Mouse (Mus musculus) stomach, embryonic 14.5 days (tissue): ENCODE results near the gene Alg12. TPM values are rescaled to one million over a fixed set of nuclear protein-coding genes. Genes with fewer than 3 reads are reported as not detected.

Experiments
- ATAC-seq: fragments of 200-750 bp; cut with Nextera tagmentation; 2 replicates; pipeline ENCODE4 v1.8.0; 2017; ENCODE audit warnings: low read depth, moderate TSS enrichment; ENCODE audit not compliant: insufficient number of reproducible peaks, insufficient read depth, low FRiP score
- H3K27ac ChIP-seq: fragments of 300-500 bp; sonication (generic); 2 replicates; pipeline ENCODE4 v1.5.1; 2014; ENCODE audit warnings: mild to moderate bottlenecking, low read length, moderate library complexity, mixed read lengths
- H3K27me3 ChIP-seq: fragments of 300-500 bp; sonication (generic); 2 replicates; pipeline ENCODE4 v1.6.1; 2014; ENCODE audit warnings: low read length, control low read depth, mixed read lengths; ENCODE audit not compliant: control insufficient read depth, insufficient read depth
- H3K36me3 ChIP-seq: fragments of 300-500 bp; sonication (generic); 2 replicates; pipeline ENCODE4 v1.6.1; 2014; ENCODE audit warnings: mild to moderate bottlenecking, control low read depth, low read length, moderate library complexity, mixed read lengths; ENCODE audit not compliant: control insufficient read depth, insufficient read depth
- H3K4me1 ChIP-seq: fragments of 300-500 bp; sonication (generic); 2 replicates; pipeline ENCODE4 v1.6.1; 2014; ENCODE audit warnings: low read length, control low read depth, mixed read lengths; ENCODE audit not compliant: control insufficient read depth, insufficient read depth
- H3K4me2 ChIP-seq: fragments of 300-500 bp; sonication (generic); replicated peaks from 2 replicates; pipeline ENCODE4 v1.6.1; 2014; ENCODE audit warnings: low read depth, low read length, control low read depth
- H3K4me3 ChIP-seq: fragments of 300-500 bp; sonication (generic); 2 replicates; pipeline ENCODE4 v1.5.1; 2014; ENCODE audit warnings: low read depth, low read length, control low read depth
- H3K9ac ChIP-seq: fragments of 300-500 bp; sonication (generic); replicated peaks from 2 replicates; pipeline ENCODE4 v1.6.1; 2014; ENCODE audit warnings: low read depth, mild to moderate bottlenecking, control low read depth, low read length, moderate library complexity, mixed read lengths
- H3K9me3 ChIP-seq: fragments of 300-500 bp; sonication (generic); 2 replicates; pipeline ENCODE4 v1.6.1; 2016; ENCODE audit warnings: low read depth, low read length, control low read depth; ENCODE audit not compliant: control insufficient read depth
- WGBS: fragments of 180-500 bp; shearing (Covaris S2); extraction: QIAGEN DNeasy Blood & Tissue Kit; methylation state at CpG from one replicate; pipeline ENCODE4 v1.1.7; 2014; 5-methylcytosine and 5-hydroxymethylcytosine counted together
- polyA plus RNA-seq: library from polyadenylated mRNA; unstranded; fragments of >200 nt; fragmentation: Nextera tagmentation; extraction: Ambion mirVana; gene quantifications from 2 replicates; pipeline ENCODE4 v1.2.1, GENCODE M21; 2014

Alg12 gene
- polyA plus RNA-seq, 1 experiment from 2014 or later, result 12.7 TPM

GRCm38 (mm10) chr15:88850146-88850826 lies 31.2 kb upstream of the Alg12 start:
- ATAC-seq, result peak; percentile 66
- WGBS, result 51% methylated on average over 10 of the region's 10 CpGs
- no peaks in the 10 kb centered on the region for H3K27me3 ChIP-seq
- no peaks in the 10 kb centered on the region for H3K9me3 ChIP-seq
- peak overlapping the region; percentile 70 for H3K27ac ChIP-seq
- peaks cover 30% of the 10 kb centered on the region; the same call in 1 of the 2 replicates for H3K4me1 ChIP-seq
- no peak overlapping the region for H3K4me3 ChIP-seq
- no peak overlapping the region for H3K4me2 ChIP-seq
- H3K9ac ChIP-seq, result no peak overlapping the region
- no peaks in the 10 kb centered on the region for H3K36me3 ChIP-seq

GRCm38 (mm10) chr15:88849621-88850020 lies 30.5 kb upstream of the Alg12 start:
- H3K27ac ChIP-seq, result peak overlapping the region; percentile 70; the same call in 1 of the 2 replicates
- peaks cover 23% of the 10 kb centered on the region; the same call in 1 of the 2 replicates for H3K4me1 ChIP-seq
- H3K9me3 ChIP-seq, result no peaks in the 10 kb centered on the region
- H3K36me3 ChIP-seq, result no peaks in the 10 kb centered on the region
- H3K27me3 ChIP-seq, result no peaks in the 10 kb centered on the region
- ATAC-seq, result no peak
- no peak overlapping the region for H3K4me3 ChIP-seq
- no peak overlapping the region for H3K4me2 ChIP-seq
- H3K9ac ChIP-seq, result no peak overlapping the region
- WGBS, result 93% methylated on average over 2 of the region's 2 CpGs

- Histone ChIP-seq H3K27ac (no peak overlapping the region), H3K9ac (no peak overlapping the region), H3K36me3 (no peaks in the 10 kb centered on the region), H3K4me2 (no peak overlapping the region), H3K27me3 (no peaks in the 10 kb centered on the region), H3K4me1 (peaks cover 18% of the 10 kb centered on the region; the same call in 1 of the 2 replicates), H3K9me3 (no peaks in the 10 kb centered on the region), H3K4me3 (no peak overlapping the region)
- ATAC-seq, result no peak
- 100% methylated on average over 1 of the region's 1 CpGs for WGBS
These were observed 29.5 kb upstream of the Alg12 start for GRCm38 (mm10) chr15:88848661-88849060.

- Histone ChIP-seq H3K9me3 (no peaks in the 10 kb centered on the region), H3K4me2 (no peak overlapping the region), H3K4me3 (no peak overlapping the region), H3K9ac (no peak overlapping the region), H3K27ac (no peak overlapping the region), H3K36me3 (no peaks in the 10 kb centered on the region), H3K4me1 (peaks cover under 1% of the 10 kb centered on the region; the same call in 1 of the 2 replicates), H3K27me3 (no peaks in the 10 kb centered on the region)
- 91% methylated on average over 7 of the region's 7 CpGs for WGBS
- ATAC-seq, result no peak
These were observed 25.8 kb upstream of the Alg12 start for GRCm38 (mm10) chr15:88844966-88845365.

- peaks cover 5% of the 10 kb centered on the region for H3K4me1 ChIP-seq
- ATAC-seq, result peak; percentile 19; the same call in 1 of the 2 replicates
- H3K36me3 ChIP-seq, result no peaks in the 10 kb centered on the region
- H3K4me3 ChIP-seq, result no peak overlapping the region
- no peaks in the 10 kb centered on the region for H3K27me3 ChIP-seq
- 0 out of 2 replicates have a peak overlapping the region, but pooled peaks have one; percentile 15 for H3K27ac ChIP-seq
- no peak overlapping the region for H3K4me2 ChIP-seq
- no peaks in the 10 kb centered on the region for H3K9me3 ChIP-seq
- 31% methylated on average over 8 of the region's 8 CpGs for WGBS
- no peak overlapping the region for H3K9ac ChIP-seq
These were observed 24.5 kb upstream of the Alg12 start for GRCm38 (mm10) chr15:88843486-88844097.

- Histone ChIP-seq H3K4me1 (peaks cover 10% of the 10 kb centered on the region), H3K9ac (no peak overlapping the region), H3K36me3 (no peaks in the 10 kb centered on the region), H3K9me3 (no peaks in the 10 kb centered on the region), H3K4me2 (no peak overlapping the region), H3K27me3 (no peaks in the 10 kb centered on the region), H3K4me3 (no peak overlapping the region), H3K27ac (no peak overlapping the region)
- 69% methylated on average over 3 of the region's 3 CpGs for WGBS
- ATAC-seq, result no peak
These were observed 23.2 kb upstream of the Alg12 start for GRCm38 (mm10) chr15:88842300-88842673.

- WGBS, result 79% methylated on average over 3 of the region's 3 CpGs
- no peaks in the 10 kb centered on the region for H3K27me3 ChIP-seq
- no peak overlapping the region for H3K27ac ChIP-seq
These were observed 22.6 kb upstream of the Alg12 start for GRCm38 (mm10) chr15:88841580-88842299.

GRCm38 (mm10) chr15:88841160-88841559 lies 22.0 kb upstream of the Alg12 start:
- Histone ChIP-seq H3K9ac (no peak overlapping the region), H3K4me1 (peaks cover 12% of the 10 kb centered on the region), H3K27me3 (no peaks in the 10 kb centered on the region), H3K36me3 (no peaks in the 10 kb centered on the region), H3K4me2 (no peak overlapping the region), H3K9me3 (no peaks in the 10 kb centered on the region), H3K27ac (no peak overlapping the region), H3K4me3 (no peak overlapping the region)
- no peak for ATAC-seq
- 96% methylated on average over 2 of the region's 2 CpGs for WGBS

More at GRCm38 (mm10) chr15:88841580-88842299, 22.6 kb upstream of the Alg12 start:
- H3K9me3 ChIP-seq, result no peaks in the 10 kb centered on the region
- H3K4me3 ChIP-seq, result no peak overlapping the region
- H3K4me1 ChIP-seq, result peaks cover 11% of the 10 kb centered on the region
- no peak overlapping the region for H3K9ac ChIP-seq
- no peak for ATAC-seq
- no peak overlapping the region for H3K4me2 ChIP-seq
- H3K36me3 ChIP-seq, result no peaks in the 10 kb centered on the region
